Mouse (Mus musculus): ENCODE data around the gene Rbm20.

Rbm20 gene

GRCm38 (mm10) chr19:53716469-53716868 lies 39.4 kb downstream of the Rbm20 start:
- no peak for DNase-seq (ENCODE audit: low spot score in 2 of 2)

GRCm38 (mm10) chr19:53717364-53717763 lies 40.3 kb downstream of the Rbm20 start:
- DNase-seq (ENCODE audit: low spot score in 2 of 2): no peak

- no peak for DNase-seq (ENCODE audit: low spot score in 2 of 2)
Measured at GRCm38 (mm10) chr19:53722186-53722585, 45.1 kb downstream of the Rbm20 start.

- no peak for DNase-seq (ENCODE audit: low spot score in 2 of 2)
Measured at GRCm38 (mm10) chr19:53724053-53724452, 46.9 kb downstream of the Rbm20 start.

GRCm38 (mm10) chr19:53726340-53726739 lies 49.2 kb downstream of the Rbm20 start:
- DNase-seq (ENCODE audit: low spot score in 2 of 2): no peak

GRCm38 (mm10) chr19:53726755-53727154 lies 49.6 kb downstream of the Rbm20 start:
- DNase-seq (ENCODE audit: low spot score in 2 of 2): no peak

- DNase-seq (ENCODE audit: low spot score in 2 of 2): no peak
Measured at GRCm38 (mm10) chr19:53727277-53727676, 50.2 kb downstream of the Rbm20 start.

- no peak for DNase-seq (ENCODE audit: low spot score in 2 of 2)
Measured at GRCm38 (mm10) chr19:53727886-53728669, 51.0 kb downstream of the Rbm20 start.

- DNase-seq (ENCODE audit: low spot score in 2 of 2): no peak
Measured at GRCm38 (mm10) chr19:53729919-53730318, 52.8 kb downstream of the Rbm20 start.

- DNase-seq (ENCODE audit: low spot score in 2 of 2): no peak
Measured at GRCm38 (mm10) chr19:53731761-53732201, 54.7 kb downstream of the Rbm20 start.

- no peak for DNase-seq (ENCODE audit: low spot score in 2 of 2)
Measured at GRCm38 (mm10) chr19:53734845-53735244, 57.7 kb downstream of the Rbm20 start.

- no peak for DNase-seq (ENCODE audit: low spot score in 2 of 2)
Measured at GRCm38 (mm10) chr19:53738701-53739131, 61.6 kb downstream of the Rbm20 start.

- DNase-seq (ENCODE audit: low spot score in 2 of 2): no peak
Measured at GRCm38 (mm10) chr19:53739570-53740266, 62.6 kb downstream of the Rbm20 start.

- DNase-seq (ENCODE audit: low spot score in 2 of 2): no peak
Measured at GRCm38 (mm10) chr19:53740750-53741380, 63.8 kb downstream of the Rbm20 start.

- DNase-seq (ENCODE audit: low spot score in 2 of 2): no peak
Measured at GRCm38 (mm10) chr19:53741902-53742301, 64.8 kb downstream of the Rbm20 start.

GRCm38 (mm10) chr19:53745354-53745753 lies 68.2 kb downstream of the Rbm20 start:
- DNase-seq (ENCODE audit: low spot score in 2 of 2): no peak

GRCm38 (mm10) chr19:53746116-53746515 lies 69.0 kb downstream of the Rbm20 start:
- DNase-seq (ENCODE audit: low spot score in 2 of 2): no peak

- DNase-seq (ENCODE audit: low spot score in 2 of 2): no peak
Measured at GRCm38 (mm10) chr19:53748236-53748775, 71.2 kb downstream of the Rbm20 start.

GRCm38 (mm10) chr19:53749326-53749725 lies 72.2 kb downstream of the Rbm20 start:
- DNase-seq (ENCODE audit: low spot score in 2 of 2): no peak

GRCm38 (mm10) chr19:53751420-53752185 lies 74.5 kb downstream of the Rbm20 start:
- DNase-seq (ENCODE audit: low spot score in 2 of 2): peak in 1 of 2 experiments; percentile 12

- DNase-seq (ENCODE audit: low spot score in 2 of 2): no peak
Measured at GRCm38 (mm10) chr19:53752993-53753392, 75.9 kb downstream of the Rbm20 start.

Data from right cerebral cortex, postnatal 36 days (tissue).